Mouse (Mus musculus) heart, postnatal 36 days (tissue): ENCODE results near the gene Shoc2. TPM values are rescaled to one million over a fixed set of nuclear protein-coding genes. Genes with fewer than 3 reads are reported as not detected.
"Not testable (repeated sequence)": the region's sequence is repeated elsewhere in the genome, so short reads cannot be mapped to it uniquely, and the experiment has no call there.

Experiments used
- DNase-seq, 2 experiments: peaks; one replicate each; pipeline ENCODE4 v3.0.0; 2021 to 2022
- intact Hi-C: fragments of 180-260 bp; cut with DNase I; formaldehyde crosslinking; loops from one replicate; pipeline ENCODE4 v1.15.1; 2025
- total RNA-seq, 2 experiments: library from RNA; stranded (reverse); gene quantifications; 2 replicates each; pipeline ENCODE4 v1.2.3; 2021

Shoc2 gene
- 10 to 100 TPM; 28.6 to 29.1 TPM for total RNA-seq

DNA sequence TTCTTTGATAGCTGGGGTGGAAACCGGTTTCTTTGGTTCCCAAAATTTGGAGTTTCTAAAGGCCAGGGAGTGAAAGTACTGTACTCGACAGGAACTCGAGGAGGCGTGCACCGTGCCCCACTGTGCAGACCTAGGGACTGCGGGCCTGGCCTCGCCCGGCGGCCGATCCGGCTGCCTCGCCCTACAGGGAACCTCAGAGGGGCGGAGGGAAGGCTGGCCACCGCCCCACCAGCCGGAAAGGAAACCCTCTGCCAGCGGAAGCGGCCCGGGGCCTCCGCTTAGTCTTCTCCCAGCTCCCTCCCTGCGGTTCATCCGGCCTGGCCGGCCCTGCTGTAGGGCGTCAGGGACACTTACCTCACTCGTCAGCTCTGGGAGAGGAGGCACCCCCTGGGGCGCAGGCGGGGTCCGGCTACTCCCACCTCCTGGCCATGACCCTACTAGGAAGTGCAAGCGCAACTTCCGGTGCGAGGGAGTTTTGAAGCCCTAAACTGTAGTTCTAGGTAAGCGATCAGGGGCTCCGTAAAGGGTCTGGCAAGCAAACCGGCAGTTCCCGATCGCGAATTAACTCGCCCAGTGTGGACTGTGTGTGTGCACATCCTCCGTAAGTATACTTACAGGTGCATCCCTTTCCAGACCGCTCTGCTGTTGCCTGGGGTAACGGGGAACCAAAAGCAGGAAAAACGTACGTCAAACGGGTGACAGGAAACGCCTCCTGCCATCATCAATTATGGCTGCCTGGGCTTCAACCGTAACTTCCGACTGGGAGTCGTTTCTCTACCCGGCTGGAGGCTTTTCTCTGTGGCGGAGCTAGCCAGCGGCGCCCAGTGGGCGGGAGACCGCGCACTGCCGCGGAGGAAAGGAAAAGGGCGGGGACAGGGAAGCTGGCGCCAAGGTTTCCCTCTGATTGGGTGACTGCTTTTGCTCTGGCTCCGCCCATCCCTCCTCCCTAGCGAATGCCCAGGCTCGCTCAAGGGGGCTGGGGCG lies at the start of gene Shoc2, which contains the start of gene Bbip1:
Shoc2 (plus strand) TSS at position 505 of the 984 bp plus-strand sequence.
Bbip1 (minus strand) TSS at position 826 of the 984 bp plus-strand sequence.
- intact Hi-C loops: loop anchor here (2.0 to 10.0 kb wide), 4 partner anchors 41 to 632 kb away; partner anchors contain the start of genes Mxi1 and Smndc1
- peak; percentile 96 to 98 for DNase-seq

GRCm38 (mm10) chr19:53894538-53895121 lies 49.5 kb upstream of the Shoc2 start:
- DNase-seq: peak; percentile 38 to 52
- intact Hi-C loops: loop anchor here (5.0 kb wide), 1 partner anchor 112 kb away; no protein-coding TSS in a partner anchor

- no peak for DNase-seq
- intact Hi-C loops: no loop called here
These were observed 46.1 kb upstream of the Shoc2 start for GRCm38 (mm10) chr19:53898046-53898445.

GRCm38 (mm10) chr19:53898498-53898897 lies 45.6 kb upstream of the Shoc2 start:
- intact Hi-C loops: no loop called here
- no peak for DNase-seq

GRCm38 (mm10) chr19:53898970-53899900 lies 44.9 kb upstream of the Shoc2 start:
- intact Hi-C loops: no loop called here
- DNase-seq: no peak

DNA sequence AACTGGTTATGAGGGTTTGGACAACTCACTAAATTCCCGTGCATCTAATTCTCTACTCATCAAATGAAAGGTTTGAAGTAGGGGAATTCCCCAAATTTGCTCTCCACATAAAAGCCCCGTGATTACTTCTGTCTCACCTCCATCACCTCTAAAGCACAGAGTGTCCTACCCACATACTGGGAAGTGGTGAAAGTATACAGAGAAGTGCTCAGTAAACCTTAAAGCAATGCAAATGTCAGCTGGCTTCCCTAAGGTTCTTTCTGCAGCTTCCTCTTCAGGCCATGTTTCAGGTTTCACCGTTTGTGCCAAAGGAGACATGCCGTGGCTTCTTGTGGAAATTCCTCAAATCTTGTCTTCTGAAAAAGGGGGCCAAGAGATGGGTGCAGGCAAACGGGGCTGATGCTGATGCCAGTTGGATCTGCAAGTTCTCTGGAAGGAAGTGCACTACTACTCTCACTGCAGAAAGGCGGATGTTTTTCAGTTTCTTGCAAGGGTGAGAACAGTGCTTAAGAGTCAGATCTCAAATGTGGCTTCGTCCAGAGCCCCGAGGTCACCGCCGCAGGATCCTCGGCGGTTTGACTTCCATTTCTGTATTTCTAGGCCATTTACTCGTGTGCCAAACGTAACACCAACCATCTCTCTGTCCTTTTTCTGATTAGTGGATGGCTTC lies 44.0 kb upstream of the Shoc2 start:
- intact Hi-C loops: loop anchor here (5.0 kb wide), 1 partner anchor 48 kb away; no protein-coding TSS in a partner anchor
- no peak for DNase-seq

- DNase-seq: no peak
- intact Hi-C loops: loop anchor here (2.0 to 5.0 kb wide), 2 partner anchors 41 to 50 kb away; no protein-coding TSS in a partner anchor
These were observed 42.0 kb upstream of the Shoc2 start for GRCm38 (mm10) chr19:53901931-53902738.

GRCm38 (mm10) chr19:53902739-53903487 lies 41.2 kb upstream of the Shoc2 start:
- peak; percentile 91 to 93 for DNase-seq
- intact Hi-C loops: loop anchor here (2.0 to 5.0 kb wide), 2 partner anchors 40 to 51 kb away; no protein-coding TSS in a partner anchor

DNA sequence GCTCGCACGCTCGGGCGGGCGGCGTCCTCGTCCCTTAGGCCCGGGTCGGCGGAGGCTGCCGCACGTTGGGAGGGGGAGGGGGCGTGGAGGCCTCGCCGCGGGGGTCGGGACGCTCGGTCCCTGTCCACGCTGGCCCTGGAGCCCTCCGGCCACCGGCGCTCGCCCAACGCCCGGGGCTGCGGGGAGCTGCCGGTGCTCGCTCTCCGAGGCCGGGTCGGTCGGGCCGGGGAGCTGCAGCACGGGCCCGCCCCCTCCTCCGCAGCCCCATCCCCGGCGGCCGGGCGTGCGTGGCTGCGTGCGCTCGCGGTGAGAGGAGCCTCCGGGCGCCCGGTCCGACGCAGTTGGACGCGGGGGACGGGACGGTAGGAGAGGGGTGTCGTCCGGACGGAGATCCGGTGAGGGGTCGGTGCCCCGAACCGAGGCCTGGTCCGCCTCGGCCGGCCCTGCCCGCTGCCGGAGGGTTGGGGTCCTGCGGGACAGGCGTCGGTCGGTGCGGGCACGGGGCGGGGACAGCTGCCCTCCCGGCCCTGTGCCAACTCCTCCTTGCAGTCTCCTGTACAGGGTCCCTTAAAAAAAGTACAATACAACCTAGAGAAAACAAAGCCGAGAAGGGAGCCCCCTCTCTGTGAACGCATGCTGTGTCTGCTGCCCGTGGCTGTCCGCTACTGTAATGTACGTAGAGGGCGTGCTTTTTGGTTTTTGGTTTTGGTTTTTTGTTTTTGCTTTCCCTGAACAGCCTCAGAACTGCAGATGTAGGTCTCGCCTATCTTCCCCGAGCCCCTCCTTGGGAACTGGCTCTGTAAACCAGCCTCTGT lies 40.4 kb upstream of the Shoc2 start:
- DNase-seq: peak; percentile 50 to 65
- intact Hi-C loops: loop anchor here (2.0 to 5.0 kb wide), 2 partner anchors 39 to 51 kb away; no protein-coding TSS in a partner anchor

DNA sequence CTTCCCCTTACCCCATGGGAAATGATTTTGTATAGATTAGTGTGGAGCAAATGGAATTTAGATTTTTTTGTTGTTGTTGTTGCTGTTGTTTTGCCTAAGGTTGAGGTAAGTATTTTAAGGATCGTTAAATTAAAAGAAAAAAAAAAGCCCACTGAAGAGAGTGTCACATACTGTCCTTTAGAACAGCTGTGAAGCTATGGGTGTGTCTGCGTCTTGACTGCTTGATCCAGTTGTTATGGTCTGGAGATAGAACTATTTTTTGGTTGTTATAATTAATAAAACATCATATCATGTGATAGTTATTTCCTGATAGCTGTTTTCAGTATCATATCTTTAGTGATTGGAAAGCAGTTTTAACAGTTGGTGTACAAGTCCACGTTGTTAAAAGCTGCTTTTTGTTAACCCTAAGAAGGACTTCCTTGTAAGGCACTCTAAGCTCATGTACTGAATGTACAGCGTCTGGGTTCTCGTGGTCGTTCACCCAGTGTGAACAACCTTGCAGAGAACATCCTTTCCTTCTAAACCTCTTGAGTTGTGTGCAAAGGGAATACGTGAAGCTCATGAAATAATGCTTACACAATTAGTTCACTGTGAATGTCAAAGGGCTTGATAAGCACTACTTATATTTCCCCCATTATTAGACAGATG lies 39.1 kb upstream of the Shoc2 start:
- intact Hi-C loops: loop anchor here (5.0 kb wide), 1 partner anchor 53 kb away; no protein-coding TSS in a partner anchor

DNA sequence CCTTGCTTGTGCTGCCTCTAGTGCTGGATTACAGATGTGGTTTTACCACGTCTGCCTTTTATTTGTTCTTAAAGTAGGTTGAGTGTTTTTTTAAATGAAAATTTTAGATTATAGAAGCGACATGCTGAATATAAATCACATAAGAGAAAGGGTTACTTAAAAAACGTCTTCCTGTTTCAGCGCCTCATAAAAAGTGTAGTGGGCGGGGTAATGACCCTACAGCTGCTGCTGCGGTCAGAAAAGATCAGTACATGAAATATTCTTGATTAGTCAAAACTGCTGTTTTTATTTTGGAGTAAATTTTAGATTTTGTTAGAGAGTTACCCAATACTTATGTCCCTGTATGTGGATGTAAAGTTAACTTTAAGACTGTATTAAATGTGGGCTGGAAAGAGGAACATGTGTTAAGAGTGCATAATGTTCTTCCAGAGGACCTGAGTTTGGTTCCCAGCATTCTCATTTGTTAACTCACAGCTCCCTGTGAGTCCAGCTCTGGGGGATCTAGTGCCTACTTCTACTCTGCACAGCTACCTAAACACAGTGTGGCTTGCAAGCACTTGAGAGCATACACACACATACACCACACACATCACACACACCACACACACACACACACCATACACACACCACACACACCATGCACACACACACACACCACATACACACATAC lies 37.9 kb upstream of the Shoc2 start:
- intact Hi-C loops: no loop called here
- no peak for DNase-seq

More for the DNA sequence above, 39.1 kb upstream of the Shoc2 start:
- no peak for DNase-seq

- DNase-seq, intact Hi-C loops: not testable (repeated sequence)
These were observed 37.4 kb upstream of the Shoc2 start for GRCm38 (mm10) chr19:53906703-53907070.

DNA sequence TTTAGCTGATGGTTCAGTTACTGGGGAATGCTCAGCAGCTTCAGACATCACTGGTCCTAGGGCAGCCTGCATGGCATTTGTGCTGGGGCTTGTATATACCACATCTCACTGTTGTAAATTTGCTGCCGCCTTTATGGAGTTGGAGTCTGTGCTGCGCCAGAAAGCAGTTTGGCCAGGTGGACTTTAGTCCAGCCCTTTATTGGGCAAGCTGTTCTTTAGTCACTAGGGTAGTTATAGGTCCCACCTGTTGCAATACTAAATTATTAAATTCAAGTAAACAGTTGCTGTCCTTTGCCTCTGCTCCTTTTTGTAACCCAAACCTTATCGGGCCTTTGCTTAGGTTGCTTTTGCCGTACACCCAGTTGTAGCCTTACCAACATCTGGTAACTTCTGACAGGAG lies 29.2 kb upstream of the Shoc2 start:
- intact Hi-C loops: no loop called here
- no peak for DNase-seq

DNA sequence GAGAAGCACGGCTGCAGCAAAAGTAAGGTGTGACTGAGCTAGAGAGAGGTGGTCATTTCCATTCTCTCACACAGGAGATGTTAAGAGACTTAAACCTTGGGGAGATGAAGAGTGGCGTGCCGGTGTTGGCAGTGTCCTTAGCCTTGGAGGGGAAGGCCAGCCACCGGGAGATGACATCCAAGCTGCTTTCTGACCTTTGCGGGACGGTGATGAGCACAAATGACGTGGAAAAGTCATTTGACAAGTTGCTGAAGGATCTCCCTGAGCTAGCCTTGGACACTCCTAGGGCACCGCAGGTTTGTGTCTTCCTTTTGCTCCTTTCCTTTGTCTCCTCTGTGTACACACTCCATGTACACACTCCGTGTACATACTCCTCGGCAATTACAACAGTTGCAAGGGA lies 24.6 kb upstream of the Shoc2 start:
- DNase-seq: no peak
- intact Hi-C loops: no loop called here

- intact Hi-C loops, DNase-seq: not testable (repeated sequence)
These were observed 22.1 kb upstream of the Shoc2 start for GRCm38 (mm10) chr19:53921996-53922395.

GRCm38 (mm10) chr19:53925338-53925751 lies 18.8 kb upstream of the Shoc2 start:
- DNase-seq: no peak
- intact Hi-C loops: loop anchor here (1.0 to 5.0 kb wide), 3 partner anchors 83 to 278 kb away; no protein-coding TSS in a partner anchor
